Mouse (Mus musculus): ENCODE data around the gene Ilf3.

Ilf3 gene

GRCm38 (mm10) chr9:21346627-21347365, 20.9 kb upstream of the Ilf3 start:
- no peak for DNase-seq (ENCODE audit: low spot score)

GRCm38 (mm10) chr9:21348152-21348551, 19.5 kb upstream of the Ilf3 start:
- no peak for DNase-seq (ENCODE audit: low spot score)

- no peak for DNase-seq (ENCODE audit: low spot score)
Observed at GRCm38 (mm10) chr9:21351178-21351577, 16.5 kb upstream of the Ilf3 start.

- DNase-seq (ENCODE audit: low spot score): no peak
Observed at GRCm38 (mm10) chr9:21351702-21352377, 15.8 kb upstream of the Ilf3 start.

GRCm38 (mm10) chr9:21352463-21353372, 15.0 kb upstream of the Ilf3 start:
- no peak for DNase-seq (ENCODE audit: low spot score)

- DNase-seq (ENCODE audit: low spot score): no peak
Observed at GRCm38 (mm10) chr9:21353373-21353686, 14.3 kb upstream of the Ilf3 start.

GRCm38 (mm10) chr9:21354796-21355195, 12.9 kb upstream of the Ilf3 start:
- no peak for DNase-seq (ENCODE audit: low spot score)

GRCm38 (mm10) chr9:21356981-21357718, 10.5 kb upstream of the Ilf3 start:
- DNase-seq (ENCODE audit: low spot score): peak; percentile 63

- DNase-seq (ENCODE audit: low spot score): peak; percentile 65
Observed at GRCm38 (mm10) chr9:21366541-21367220, 990 bp upstream of the Ilf3 start.

GRCm38 (mm10) chr9:21368131-21368584, 487 bp downstream of the Ilf3 start:
- DNase-seq (ENCODE audit: low spot score): no peak

GRCm38 (mm10) chr9:21369080-21369479, 1.4 kb downstream of the Ilf3 start:
- no peak for DNase-seq (ENCODE audit: low spot score)

- no peak for DNase-seq (ENCODE audit: low spot score)
Observed at GRCm38 (mm10) chr9:21370876-21371275, 3.2 kb downstream of the Ilf3 start.

GRCm38 (mm10) chr9:21372508-21372907, 4.8 kb downstream of the Ilf3 start:
- DNase-seq (ENCODE audit: low spot score): no peak

GRCm38 (mm10) chr9:21379195-21379594, 11.5 kb downstream of the Ilf3 start:
- no peak for DNase-seq (ENCODE audit: low spot score)

GRCm38 (mm10) chr9:21380868-21381267, 13.2 kb downstream of the Ilf3 start:
- no peak for DNase-seq (ENCODE audit: low spot score)

- no peak for DNase-seq (ENCODE audit: low spot score)
Observed at GRCm38 (mm10) chr9:21383966-21384365, 16.3 kb downstream of the Ilf3 start.

- DNase-seq (ENCODE audit: low spot score): no peak
Observed at GRCm38 (mm10) chr9:21392646-21393175, 25.0 kb downstream of the Ilf3 start.

GRCm38 (mm10) chr9:21395692-21396091, 28.0 kb downstream of the Ilf3 start:
- DNase-seq (ENCODE audit: low spot score): no peak

GRCm38 (mm10) chr9:21397170-21397569, 29.5 kb downstream of the Ilf3 start:
- no peak for DNase-seq (ENCODE audit: low spot score)

- no peak for DNase-seq (ENCODE audit: low spot score)
Observed at GRCm38 (mm10) chr9:21401042-21401441, 33.4 kb downstream of the Ilf3 start.

- no peak for DNase-seq (ENCODE audit: low spot score)
Observed at GRCm38 (mm10) chr9:21402764-21403253, 35.1 kb downstream of the Ilf3 start.

Data from layer of hippocampus, adult 9-10 months (tissue).